Mouse (Mus musculus) heart, postnatal 25 days (tissue): Measurements from ENCODE around the gene Trpd52l3. TPM values are rescaled to one million over a fixed set of nuclear protein-coding genes. Genes with fewer than 3 reads are reported as not detected.
A peak's percentile ranks its signal among the peaks of the same experiment; 100 is the strongest.
"Not testable (repeated sequence)": the region's sequence is repeated elsewhere in the genome, so short reads cannot be mapped to it uniquely, and the experiment has no call there.

Experiments used
- DNase-seq: peaks from one replicate; pipeline ENCODE4 v3.0.0; 2022; ENCODE audit warnings: low spot score
- intact Hi-C: fragments of 180-260 bp; cut with DNase I; formaldehyde crosslinking; loops from one replicate; pipeline ENCODE4 v1.15.1; 2025
- total RNA-seq, 2 experiments: library from RNA; stranded (reverse); gene quantifications; 2 replicates each; pipeline ENCODE4 v1.2.3; 2021

The Trpd52l3 gene
- total RNA-seq, 2 experiments from 2014 or later = not detected

GRCm38 (mm10) chr19:30023419-30023818 is 19.8 kb downstream of the Trpd52l3 start:
- intact Hi-C loops = not testable (repeated sequence)

DNA sequence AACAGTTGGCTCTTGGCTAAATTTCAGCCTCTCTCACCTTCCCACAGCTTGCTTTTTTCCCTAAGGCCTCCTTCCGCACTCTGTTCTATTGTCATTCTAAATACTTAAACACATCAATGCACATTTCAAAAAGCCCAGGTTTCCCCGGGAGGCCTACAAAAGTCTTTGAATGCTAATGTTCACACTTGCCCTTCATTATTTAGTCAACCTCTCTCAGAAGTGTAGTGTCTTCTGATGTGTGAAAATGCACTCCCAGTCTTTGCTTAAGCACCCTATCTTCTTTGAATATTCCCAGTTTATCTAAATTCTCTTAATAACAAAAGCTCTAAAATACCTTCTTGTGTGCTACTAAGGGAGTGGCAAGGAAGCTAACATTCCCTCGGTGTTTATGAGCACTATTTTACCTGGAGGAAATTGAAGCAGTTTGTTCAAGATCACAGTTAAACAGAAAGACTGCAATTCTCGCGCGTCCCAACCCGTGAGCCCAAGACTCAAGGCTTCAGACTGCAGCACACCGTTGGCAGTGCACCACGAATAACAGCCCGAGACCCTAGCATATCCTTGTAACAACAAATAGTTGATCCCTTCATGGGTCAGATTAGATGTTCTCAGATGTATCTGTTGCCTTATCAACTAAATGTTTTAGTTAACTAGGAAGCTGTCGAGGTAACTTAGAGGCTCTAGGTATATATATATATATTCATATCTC is 25.6 kb downstream of the Trpd52l3 start:
- no peak for DNase-seq
- intact Hi-C loops = no loop called here

More at GRCm38 (mm10) chr19:30023419-30023818, 19.8 kb downstream of the Trpd52l3 start:
- not testable (repeated sequence) for DNase-seq

DNA sequence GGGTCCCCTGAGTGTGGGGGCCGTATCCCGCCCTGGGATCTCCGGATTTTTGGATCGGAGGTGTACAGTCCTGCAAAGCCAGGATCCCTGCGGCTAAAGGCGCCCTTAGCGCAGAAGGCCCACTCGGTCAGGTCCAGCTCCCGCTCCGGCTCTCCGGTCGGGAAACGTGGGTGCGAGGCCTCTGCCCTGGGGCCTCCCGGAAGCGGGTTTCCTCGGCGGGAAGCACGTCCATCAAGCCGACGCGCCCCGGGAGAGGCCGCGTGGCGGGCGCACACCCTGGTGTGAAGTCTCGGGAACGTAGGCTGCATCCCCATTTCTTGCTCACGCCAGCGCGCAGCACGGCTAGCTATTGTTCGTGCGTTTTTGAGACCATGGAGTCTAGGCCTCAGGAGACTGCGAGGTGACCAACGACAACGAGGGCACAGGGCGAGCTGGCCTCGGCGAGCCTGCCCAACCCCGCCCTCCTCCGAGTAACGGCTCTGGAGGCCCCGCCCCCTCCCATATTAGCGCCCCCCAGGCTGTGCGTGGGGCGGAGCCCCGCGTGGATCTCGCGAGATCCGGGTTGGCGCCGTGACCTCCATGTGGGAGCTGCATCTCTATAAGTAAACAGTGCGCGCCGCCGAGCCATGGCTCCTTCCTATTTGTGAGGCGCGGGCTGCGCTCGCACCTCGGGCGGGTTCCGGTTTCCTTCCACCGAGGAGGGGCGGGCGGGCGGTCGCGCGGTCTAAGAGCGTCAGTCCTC is 26.5 kb downstream of the Trpd52l3 start, which contains the start of gene Uhrf2:
Uhrf2 (plus strand) TSS at position 620 of the 742 bp plus-strand sequence.
- DNase-seq = peak; percentile 92
- intact Hi-C loops = loop anchor here (5.0 kb wide), 2 partner anchors 47 to 218 kb away; partner anchors contain the start of gene Ranbp6

DNA sequence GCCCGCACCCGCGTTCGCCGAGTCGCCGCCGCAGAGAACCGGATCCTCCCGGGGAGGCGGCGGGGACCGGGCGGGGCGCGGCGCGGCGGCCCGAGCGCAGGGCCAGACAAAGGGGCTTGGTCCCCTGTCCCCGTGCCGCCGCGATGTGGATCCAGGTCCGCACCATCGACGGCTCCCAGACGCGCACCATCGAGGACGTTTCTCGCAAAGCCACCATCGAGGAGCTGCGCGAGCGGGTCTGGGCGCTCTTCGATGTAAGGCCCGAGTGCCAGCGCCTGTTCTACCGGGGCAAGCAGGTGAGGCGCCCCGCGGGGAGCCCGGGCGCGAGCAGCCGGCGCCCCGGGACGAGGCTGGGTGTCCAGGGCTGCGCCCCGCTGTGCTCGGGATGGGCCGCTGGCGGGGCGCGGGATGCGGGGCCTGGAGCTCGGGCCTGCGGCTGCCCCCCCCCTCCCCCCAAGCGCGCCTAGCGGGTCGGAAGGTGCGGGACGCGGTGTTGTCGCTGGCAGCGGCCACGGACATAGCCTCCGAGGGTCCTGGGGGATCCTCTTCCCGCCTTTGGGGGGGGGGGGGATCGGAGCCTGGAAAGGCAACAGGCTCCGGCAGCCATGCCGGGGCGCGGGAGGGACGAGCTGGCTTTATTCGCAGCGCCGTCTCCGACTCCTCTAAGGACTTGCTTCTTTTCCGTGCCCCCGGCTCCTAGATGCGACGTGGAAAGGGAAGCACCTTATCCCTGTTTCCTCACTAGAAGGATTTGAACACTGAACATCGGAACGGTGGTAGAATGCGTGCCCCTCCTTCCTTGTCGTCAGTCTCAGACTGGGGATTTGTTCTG is 27.3 kb downstream of the Trpd52l3 start:
- DNase-seq = no peak
- intact Hi-C loops = loop anchor here (5.0 kb wide), 2 partner anchors 46 to 219 kb away; partner anchors contain the start of gene Ranbp6

DNA sequence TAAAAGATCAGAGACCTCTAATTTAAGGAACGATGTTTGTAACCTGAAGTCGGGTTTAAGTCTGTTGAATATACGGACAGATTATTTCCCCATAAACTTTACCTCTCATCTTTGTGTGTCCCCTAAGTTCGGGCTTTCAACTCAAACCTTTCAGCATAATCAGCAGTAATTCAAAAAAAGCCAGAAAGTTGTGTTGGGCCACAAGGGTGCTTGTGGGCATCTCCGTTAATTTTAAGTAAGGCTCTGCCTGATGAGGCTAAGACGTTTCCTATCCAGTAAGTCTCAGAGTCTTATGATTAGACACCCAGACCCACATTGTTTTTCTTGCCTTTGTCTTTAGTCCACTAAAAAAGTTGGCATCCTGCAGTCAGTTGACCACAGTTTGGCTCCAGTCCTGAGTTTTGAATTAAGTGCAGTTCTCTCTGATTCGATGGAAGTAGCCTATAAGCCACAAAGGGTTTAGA is 27.9 kb downstream of the Trpd52l3 start:
- intact Hi-C loops = loop anchor here (5.0 kb wide), 2 partner anchors 46 to 219 kb away; partner anchors contain the start of gene Ranbp6
- DNase-seq = no peak

- DNase-seq = no peak
- intact Hi-C loops = loop anchor here (5.0 kb wide), 2 partner anchors 45 to 220 kb away; partner anchors contain the start of gene Ranbp6
Observed at GRCm38 (mm10) chr19:30032206-30032605, 28.6 kb downstream of the Trpd52l3 start.

DNA sequence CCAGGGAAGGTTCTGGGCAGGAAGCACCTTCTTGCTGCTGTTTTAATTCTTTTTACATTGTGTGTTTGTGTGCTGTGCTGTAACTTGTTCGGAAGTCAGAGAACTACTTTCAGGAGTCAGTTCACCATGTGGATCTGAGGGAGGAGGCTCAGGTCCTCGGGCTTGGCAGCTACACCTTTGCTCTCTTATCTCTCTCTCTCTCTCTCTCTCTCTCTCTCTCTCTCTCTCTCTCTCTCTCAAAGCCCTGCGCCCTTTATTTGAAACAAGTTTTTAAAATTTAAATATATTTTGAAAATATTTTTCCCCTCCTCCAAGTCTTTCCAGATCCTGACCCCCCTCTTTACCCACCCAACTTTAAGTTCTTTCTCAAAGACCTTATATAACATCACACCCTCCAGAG is 31.8 kb downstream of the Trpd52l3 start:
- intact Hi-C loops = no loop called here
- no peak for DNase-seq

- DNase-seq = no peak
- intact Hi-C loops = no loop called here
Observed at GRCm38 (mm10) chr19:30043691-30044090, 40.1 kb downstream of the Trpd52l3 start.

DNA sequence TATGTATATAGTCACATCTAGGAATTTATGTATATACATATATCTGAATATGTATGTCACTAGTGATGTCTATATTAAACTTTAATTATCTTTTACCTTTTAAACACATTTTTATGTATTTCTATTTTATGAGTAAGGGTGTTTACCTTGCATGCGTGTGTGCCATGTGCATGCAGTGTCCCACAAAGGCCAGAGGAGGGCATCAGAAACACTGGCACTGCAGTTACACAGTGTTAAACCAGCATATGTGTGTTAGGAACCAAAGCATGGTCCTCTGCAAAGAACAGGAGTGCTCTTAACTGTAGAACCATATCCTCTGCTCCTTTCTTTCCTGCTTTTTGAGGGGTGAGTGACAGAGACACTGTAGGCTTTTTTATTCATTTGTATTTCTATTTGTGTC is 41.0 kb downstream of the Trpd52l3 start:
- intact Hi-C loops = no loop called here
- DNase-seq = no peak

DNA sequence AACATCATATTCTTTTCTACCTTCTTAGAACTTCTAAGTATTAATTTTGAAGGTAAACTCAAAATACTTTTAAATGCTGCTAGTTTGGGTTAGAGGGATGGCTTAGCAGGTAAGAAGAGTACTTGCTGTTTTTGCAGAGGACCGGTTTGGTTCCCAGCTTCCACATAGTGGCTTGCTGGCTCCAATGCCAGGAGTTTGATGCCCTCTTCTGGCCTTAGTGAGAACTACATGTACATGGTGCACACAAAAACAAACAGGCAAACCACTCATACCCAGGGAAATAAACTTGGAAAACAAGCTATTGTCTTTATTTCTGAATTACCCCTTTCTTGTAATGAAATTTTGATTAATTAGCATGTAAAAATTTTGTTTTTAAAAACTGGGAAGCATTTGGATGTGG is 42.3 kb downstream of the Trpd52l3 start:
- no peak for DNase-seq
- intact Hi-C loops = no loop called here

GRCm38 (mm10) chr19:30050584-30050983 is 47.0 kb downstream of the Trpd52l3 start:
- intact Hi-C loops = no loop called here
- no peak for DNase-seq

DNA sequence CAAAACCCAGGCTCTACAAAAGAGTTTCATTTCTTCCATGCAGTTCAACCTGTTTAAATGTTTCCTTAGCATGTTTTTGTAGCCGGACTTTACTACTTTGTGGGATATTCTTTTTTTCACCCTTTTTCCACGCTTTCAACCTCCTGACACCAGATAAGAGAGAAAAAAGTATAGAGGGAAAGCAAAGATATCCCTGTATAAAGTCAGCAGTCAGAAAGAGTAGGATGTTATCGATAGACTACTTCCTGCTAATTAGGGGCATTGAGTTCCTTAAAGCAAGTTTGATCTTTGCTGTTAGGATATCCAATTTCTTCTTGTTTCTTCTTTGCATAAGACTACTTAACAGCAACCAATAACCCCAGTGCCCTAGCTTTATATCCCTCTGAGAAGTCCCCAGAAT is 47.9 kb downstream of the Trpd52l3 start:
- DNase-seq = no peak
- intact Hi-C loops = no loop called here

GRCm38 (mm10) chr19:30054218-30054617 is 50.6 kb downstream of the Trpd52l3 start:
- intact Hi-C loops = no loop called here
- DNase-seq = no peak

Other genes with a start within 250 kb of the Trpd52l3 start
- 10 to 100 TPM; 10.1 to 14.7 TPM for gene 9930021J03Rik, start 197.8 kb upstream of the Trpd52l3 start, total RNA-seq
- gene Ranbp6, start 190.8 kb upstream of the Trpd52l3 start, total RNA-seq = 10 to 100 TPM; 11.8 to 15.0 TPM
- 1 to 10 TPM; 3.9 to 6.1 TPM for gene Il33, start 78.7 kb upstream of the Trpd52l3 start, total RNA-seq
- gene Uhrf2, start 26.7 kb downstream of the Trpd52l3 start, total RNA-seq = 10 to 100 TPM; 21.2 to 25.5 TPM
- under 1 TPM; 0.16 to 0.22 TPM for gene Gldc, start 171.6 kb downstream of the Trpd52l3 start, total RNA-seq
- not detected for gene Mbl2, start 229.2 kb downstream of the Trpd52l3 start, total RNA-seq